Comparison of ENCODE assay signal across 26 mouse cellular contexts in the genomic region with DNA sequence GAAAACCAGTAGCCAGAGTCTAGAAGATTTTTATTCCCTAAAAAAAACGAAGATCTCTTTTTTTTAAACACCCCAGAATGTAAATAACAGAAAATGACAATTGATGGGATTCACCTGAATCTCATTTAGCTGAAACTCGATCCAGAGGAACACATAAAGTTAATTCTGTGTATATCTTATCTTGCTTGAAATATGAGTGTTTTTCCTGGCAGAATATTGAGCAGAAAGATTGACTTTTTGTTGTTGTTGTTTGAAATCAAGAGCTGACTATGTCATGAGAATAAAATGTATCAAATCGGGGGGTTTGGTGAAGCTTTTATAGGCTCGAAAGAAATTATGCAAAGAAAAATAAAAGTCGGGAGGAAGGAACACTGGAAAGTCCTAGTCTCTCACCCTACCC.
"Had no signal": no experiment of that assay in that cellular context is flagged by ENCODE, and none has a peak within 500 bp of the region (broad histone marks: within the 10 kb centered on the region; RNA-seq: fewer than 3 reads in every experiment).

No protein-coding gene starts in this region.

- H3K4me3 ChIP-seq: gastrocnemius, adult 2 months; heart, embryonic 10.5 days; heart, embryonic 12.5 days; hindbrain, embryonic 10.5 days; hindbrain, embryonic 12.5 days; intestine, embryonic 15.5 days; layer of hippocampus, adult 2 months; left cerebral cortex, adult 2 months; limb, embryonic 10.5 days; limb, embryonic 12.5 days; liver, embryonic 13.5 days; liver, embryonic 15.5 days had no signal

- DNase-seq: gastrocnemius, adult 2 months; gastrocnemius, postnatal 10 days; gastrocnemius, postnatal 25 days; heart, adult 18-20 months; heart, postnatal 10 days; heart, postnatal 4 days; kidney, adult 2 months; kidney, postnatal 14 days; kidney, postnatal 4 days; liver; liver, embryonic 13.5 days had no signal

- ATAC-seq: hindbrain, embryonic 16.5 days; inflammation-experienced regulatory T-cells, adult 6 months; intestine, embryonic 15.5 days; intestine, postnatal 0 days had no signal

- H3K9me3 ChIP-seq: heart, embryonic 10.5 days; heart, embryonic 12.5 days; hindbrain, embryonic 10.5 days; hindbrain, embryonic 12.5 days; intestine, embryonic 15.5 days; limb, embryonic 10.5 days; limb, embryonic 12.5 days; liver, embryonic 13.5 days; liver, embryonic 15.5 days had no signal

- H3K27me3 ChIP-seq: heart, embryonic 12.5 days; hindbrain, embryonic 12.5 days; intestine, embryonic 15.5 days; limb, embryonic 12.5 days; liver, embryonic 13.5 days; liver, embryonic 15.5 days had no signal

- H3K27ac ChIP-seq: gastrocnemius, adult 2 months; heart, embryonic 10.5 days; hindbrain, embryonic 10.5 days; hindbrain, embryonic 12.5 days; hindbrain, embryonic 14.5 days; intestine, embryonic 15.5 days; layer of hippocampus, adult 2 months; left cerebral cortex, adult 2 months; limb, embryonic 10.5 days; limb, embryonic 12.5 days; liver, embryonic 13.5 days; liver, embryonic 15.5 days had no signal

- H3K9ac ChIP-seq: heart, embryonic 12.5 days; hindbrain, embryonic 12.5 days; hindbrain, embryonic 14.5 days; intestine, embryonic 15.5 days; limb, embryonic 12.5 days; liver, embryonic 13.5 days; liver, embryonic 15.5 days had no signal

- H3K4me2 ChIP-seq: heart, embryonic 12.5 days; hindbrain, embryonic 12.5 days; hindbrain, embryonic 14.5 days; intestine, embryonic 15.5 days; limb, embryonic 12.5 days; liver, embryonic 11.5 days; liver, embryonic 13.5 days; liver, embryonic 15.5 days had no signal

- H3K36me3 ChIP-seq: heart, embryonic 10.5 days; heart, embryonic 12.5 days; hindbrain, embryonic 10.5 days; hindbrain, embryonic 12.5 days; intestine, embryonic 15.5 days; limb, embryonic 12.5 days; liver, embryonic 13.5 days; liver, embryonic 15.5 days had no signal

- H3K4me1 ChIP-seq: heart, embryonic 10.5 days; heart, embryonic 12.5 days; hindbrain, embryonic 10.5 days; hindbrain, embryonic 12.5 days; intestine, embryonic 15.5 days; limb, embryonic 10.5 days; limb, embryonic 12.5 days; liver, embryonic 13.5 days; liver, embryonic 15.5 days had no signal
